Mouse (Mus musculus) megakaryocyte, embryonic 14.5 days (primary cell): ENCODE measurements around the gene Ppl. TPM values are rescaled to one million over a fixed set of nuclear protein-coding genes. Genes with fewer than 3 reads are reported as not detected.

Experiments
- H3K27me3 ChIP-seq: replicated peaks from 2 replicates; pipeline ENCODE3; 2012; ENCODE audit warnings: inconsistent platforms
- H3K36me3 ChIP-seq: replicated peaks from 2 replicates; pipeline ENCODE3; 2012; ENCODE audit warnings: low read length, inconsistent platforms, mixed read lengths
- H3K4me1 ChIP-seq: 2 replicates; pipeline ENCODE4 v1.6.1; 2012; ENCODE audit warnings: inconsistent platforms
- H3K4me3 ChIP-seq: replicated peaks from 2 replicates; pipeline ENCODE3; 2012; ENCODE audit warnings: moderate library complexity, mild to moderate bottlenecking, inconsistent platforms
- H3K9me3 ChIP-seq: 2 replicates; pipeline ENCODE4 v1.6.1; 2012; ENCODE audit warnings: inconsistent platforms
- FLI1 ChIP-seq: IDR thresholded peaks from 2 replicates; pipeline ENCODE4 v1.6.1; 2012; ENCODE audit warnings: low read length, inconsistent platforms, mixed read lengths
- GATA1 ChIP-seq: IDR thresholded peaks from 3 replicates; pipeline ENCODE4 v1.6.1; 2012; ENCODE audit warnings: mixed read lengths, low read length, inconsistent platforms, borderline replicate concordance
- polyA plus RNA-seq: library from polyadenylated mRNA; stranded (reverse); fragments of >175 nt; gene quantifications from 2 replicates; pipeline ENCODE4 v1.2.3, GENCODE M21; 2012; ENCODE audit warnings: low replicate concordance; ENCODE audit not compliant: insufficient read depth

Ppl gene
- polyA plus RNA-seq, 1 experiment: not detected

DNA sequence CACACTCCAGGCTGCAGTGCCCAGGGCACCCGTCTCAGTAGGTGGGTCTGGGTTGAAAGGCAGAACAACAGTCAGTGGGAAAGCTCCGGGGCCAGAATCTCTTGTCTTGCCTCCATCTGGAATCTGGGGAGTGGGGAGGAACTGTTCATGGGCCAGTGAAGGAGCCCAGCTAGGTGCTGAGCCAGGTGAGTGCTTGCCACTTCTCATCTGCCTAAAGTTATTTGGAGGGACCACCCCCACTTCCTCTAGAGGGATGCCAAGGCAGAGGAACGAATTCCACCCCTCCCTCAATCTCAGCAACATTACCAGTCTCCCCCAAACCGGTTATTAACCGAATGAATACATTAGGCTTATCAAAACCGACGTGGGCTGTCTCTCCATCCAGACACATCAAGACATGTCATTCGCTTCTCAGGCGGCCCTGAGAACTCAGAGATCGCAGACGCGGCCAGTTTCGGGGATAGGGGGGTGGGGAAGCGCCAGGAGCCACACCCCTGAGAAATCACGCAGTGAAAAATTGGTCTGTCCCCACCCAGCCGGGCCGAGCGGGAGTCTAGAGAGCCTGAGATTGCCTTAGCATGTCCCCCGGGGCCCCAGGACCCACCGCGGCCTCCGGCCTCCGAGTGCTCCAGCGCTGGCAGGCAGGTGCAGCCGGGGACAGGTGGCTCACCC lies 834 bp downstream of the Ppl start:
- Histone ChIP-seq H3K27me3 (peaks cover 96% of the 10 kb centered on the region), H3K9me3 (no peaks in the 10 kb centered on the region), H3K36me3 (no peaks in the 10 kb centered on the region), H3K4me1 (peaks cover 26% of the 10 kb centered on the region), H3K4me3 (no peak overlapping the region)
- no peak for TF ChIP-seq GATA1

DNA sequence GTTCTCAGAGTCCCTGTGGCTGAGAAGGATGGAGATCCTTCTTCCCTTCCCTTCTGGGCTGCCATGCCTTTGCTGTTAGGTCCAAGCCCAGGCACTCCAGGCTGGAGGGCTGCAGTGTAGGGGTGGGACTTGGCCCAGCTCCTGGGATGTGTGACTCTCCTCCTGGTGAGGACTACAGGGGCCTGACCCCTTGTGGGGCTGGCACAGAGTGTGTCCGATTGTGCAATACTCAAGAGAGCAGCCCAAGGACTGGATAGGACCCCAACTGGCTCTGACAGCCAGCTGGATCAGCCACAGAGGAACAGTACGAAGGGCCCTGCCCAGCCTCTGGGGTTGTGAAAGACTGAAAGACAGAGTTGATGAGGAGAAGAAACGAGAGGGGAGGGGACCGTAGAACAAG lies 1.5 kb downstream of the Ppl start:
- H3K9me3 ChIP-seq: no peaks in the 10 kb centered on the region
- H3K4me1 ChIP-seq: peaks cover 26% of the 10 kb centered on the region
- H3K4me3 ChIP-seq: no peak overlapping the region
- no peaks in the 10 kb centered on the region for H3K36me3 ChIP-seq
- TF ChIP-seq FLI1 (no peak), GATA1 (no peak)
- peaks cover 95% of the 10 kb centered on the region for H3K27me3 ChIP-seq

DNA sequence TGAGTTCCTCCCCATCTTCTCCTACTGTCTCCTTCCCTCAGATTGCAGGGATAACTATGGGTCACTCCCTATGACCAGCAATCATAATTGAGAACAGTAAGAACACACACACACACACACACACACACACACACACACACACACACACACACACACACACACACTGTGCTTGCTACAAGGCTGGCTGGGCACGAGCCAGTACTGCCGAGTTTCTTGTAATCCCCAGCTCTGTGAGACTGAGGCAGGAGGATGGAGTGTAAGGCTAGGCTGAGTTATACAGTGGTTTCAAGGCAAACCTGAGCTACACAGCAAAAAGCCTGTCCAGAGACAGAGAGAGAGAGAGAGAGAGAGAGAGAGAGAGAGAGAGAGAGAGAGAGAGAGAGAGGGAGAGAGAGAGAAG lies 2.0 kb downstream of the Ppl start:
- H3K36me3 ChIP-seq: no peaks in the 10 kb centered on the region
- H3K4me1 ChIP-seq: peaks cover 26% of the 10 kb centered on the region
- peaks cover 95% of the 10 kb centered on the region for H3K27me3 ChIP-seq
- H3K4me3 ChIP-seq: no peak overlapping the region
- H3K9me3 ChIP-seq: no peaks in the 10 kb centered on the region
- TF ChIP-seq FLI1: no peak
- TF ChIP-seq GATA1: no peak

DNA sequence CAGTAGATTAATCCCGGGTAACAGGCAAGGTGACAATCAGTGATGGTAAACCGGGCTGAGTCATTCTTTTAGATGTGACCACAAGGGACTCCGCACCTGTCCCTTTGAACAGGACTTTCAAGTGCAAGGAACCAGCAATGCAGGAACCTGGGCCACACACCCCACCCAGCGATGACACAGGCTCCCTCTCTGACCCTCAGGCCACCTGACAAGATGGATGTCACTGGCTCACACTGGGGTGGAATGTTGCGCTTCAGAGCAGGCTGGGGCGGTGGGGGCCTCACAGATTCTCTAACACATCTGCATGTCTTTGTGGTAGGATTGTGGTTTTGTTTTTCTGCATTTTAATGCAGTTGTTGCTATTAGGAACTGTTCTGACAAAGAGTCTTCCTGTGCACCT lies 8.7 kb downstream of the Ppl start:
- 0 out of 2 replicates have a peak, but pooled peaks cover 3% of the 10 kb centered on the region for H3K9me3 ChIP-seq
- H3K4me1 ChIP-seq: no peaks in the 10 kb centered on the region
- no peaks in the 10 kb centered on the region for H3K36me3 ChIP-seq
- peaks cover 91% of the 10 kb centered on the region for H3K27me3 ChIP-seq
- no peak overlapping the region for H3K4me3 ChIP-seq
- no peak for TF ChIP-seq GATA1
- TF ChIP-seq FLI1: no peak

DNA sequence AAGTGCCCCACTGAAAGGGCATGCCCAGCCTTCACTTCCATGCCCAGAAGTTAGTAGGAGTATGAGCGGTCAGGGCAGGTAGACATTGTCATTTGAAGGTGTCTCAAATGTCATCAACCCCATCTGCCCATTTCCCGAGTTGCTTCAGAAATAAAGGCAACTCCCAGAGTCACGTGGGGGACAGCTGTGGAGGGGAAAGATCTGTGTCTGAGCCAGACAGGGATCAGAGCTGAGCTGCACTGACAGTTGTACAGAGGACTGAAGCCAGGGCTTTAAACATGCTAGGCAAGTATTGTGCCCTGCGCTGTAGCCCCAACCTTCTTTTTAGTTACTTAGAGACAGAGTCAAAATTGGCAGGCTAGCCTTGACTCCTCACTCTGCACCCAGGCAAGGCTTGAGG lies 12.4 kb downstream of the Ppl start:
- Histone ChIP-seq H3K36me3 (no peaks in the 10 kb centered on the region), H3K9me3 (0 out of 2 replicates have a peak, but pooled peaks cover 3% of the 10 kb centered on the region), H3K27me3 (peaks cover 73% of the 10 kb centered on the region), H3K4me1 (peaks cover 5% of the 10 kb centered on the region), H3K4me3 (no peak overlapping the region)
- TF ChIP-seq FLI1 (no peak), GATA1 (no peak)

DNA sequence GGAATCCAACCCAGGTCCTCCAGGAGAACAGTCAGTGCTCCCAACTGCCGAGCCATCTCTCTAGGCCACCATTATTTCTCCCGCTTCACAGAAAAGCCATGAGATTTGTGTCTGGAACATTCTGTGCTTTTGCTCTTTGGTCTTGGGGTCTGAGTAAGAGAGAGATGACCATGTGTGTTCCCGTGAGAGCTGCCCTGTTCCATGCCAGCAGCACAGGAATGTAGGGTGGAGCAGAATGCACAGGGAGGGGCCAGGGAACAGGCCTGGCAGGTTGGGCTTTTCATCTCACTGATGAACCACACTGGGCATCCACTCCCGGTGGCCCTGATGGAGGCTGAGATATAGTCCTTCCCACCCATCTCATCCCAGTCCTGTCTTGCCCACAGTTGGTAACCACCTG lies 12.8 kb downstream of the Ppl start:
- Histone ChIP-seq H3K9me3 (0 out of 2 replicates have a peak, but pooled peaks cover 3% of the 10 kb centered on the region), H3K27me3 (peaks cover 70% of the 10 kb centered on the region), H3K36me3 (no peaks in the 10 kb centered on the region), H3K4me3 (no peak overlapping the region), H3K4me1 (peaks cover 5% of the 10 kb centered on the region)
- TF ChIP-seq GATA1 (no peak), FLI1 (no peak)

DNA sequence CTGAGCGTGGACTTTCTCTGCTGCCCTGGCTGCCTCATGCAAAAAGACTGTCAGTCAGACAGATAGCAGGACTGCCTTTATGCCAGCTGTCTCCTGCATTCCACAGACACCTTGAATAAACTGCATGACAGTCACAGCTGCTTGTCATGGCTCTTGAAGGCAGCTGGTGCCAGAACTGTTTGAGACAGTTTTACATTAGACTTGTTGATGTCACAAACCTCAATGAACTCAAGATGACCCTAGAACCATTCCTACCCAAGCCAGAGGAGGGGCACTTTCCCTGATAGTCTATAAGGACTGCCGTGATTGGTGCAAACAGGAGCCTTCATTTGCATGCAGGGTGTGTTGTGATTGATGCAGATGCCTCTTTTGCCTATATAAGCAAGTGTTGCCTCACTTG lies 18.6 kb downstream of the Ppl start:
- H3K4me1 ChIP-seq: peaks cover 5% of the 10 kb centered on the region
- H3K4me3 ChIP-seq: no peak overlapping the region
- TF ChIP-seq FLI1 (no peak), GATA1 (no peak)
- H3K36me3 ChIP-seq: no peaks in the 10 kb centered on the region
- H3K27me3 ChIP-seq: peaks cover 55% of the 10 kb centered on the region
- peaks cover 4% of the 10 kb centered on the region for H3K9me3 ChIP-seq

DNA sequence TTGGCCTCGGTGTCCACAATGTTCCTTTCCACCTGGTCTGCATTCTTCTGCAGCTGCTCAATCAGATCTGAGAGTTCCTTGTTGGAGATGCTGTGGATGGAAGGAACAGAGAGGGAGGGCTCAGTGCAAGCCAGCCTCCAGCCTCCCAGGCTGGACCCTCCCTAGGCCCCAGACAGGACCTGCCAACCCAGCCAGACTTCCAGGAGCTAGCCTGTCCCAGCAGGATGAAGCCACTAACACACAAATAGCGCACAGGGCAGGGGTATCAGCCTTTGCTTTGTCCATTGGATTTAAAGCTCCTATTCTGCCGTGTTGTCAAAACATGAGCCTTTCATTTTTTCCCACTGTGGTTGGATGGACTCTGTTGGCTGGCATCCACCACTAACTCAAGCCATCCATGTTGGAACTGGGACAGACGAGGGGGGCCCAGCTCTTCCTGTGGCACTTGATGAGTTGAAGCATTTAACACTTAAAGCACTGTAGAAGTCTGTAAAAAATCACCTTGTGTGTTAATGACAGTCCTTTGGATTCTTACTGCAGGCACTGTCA lies 19.1 kb downstream of the Ppl start:
- H3K27me3 ChIP-seq: peaks cover 52% of the 10 kb centered on the region
- no peaks in the 10 kb centered on the region for H3K36me3 ChIP-seq
- no peak for TF ChIP-seq FLI1
- TF ChIP-seq GATA1: no peak

DNA sequence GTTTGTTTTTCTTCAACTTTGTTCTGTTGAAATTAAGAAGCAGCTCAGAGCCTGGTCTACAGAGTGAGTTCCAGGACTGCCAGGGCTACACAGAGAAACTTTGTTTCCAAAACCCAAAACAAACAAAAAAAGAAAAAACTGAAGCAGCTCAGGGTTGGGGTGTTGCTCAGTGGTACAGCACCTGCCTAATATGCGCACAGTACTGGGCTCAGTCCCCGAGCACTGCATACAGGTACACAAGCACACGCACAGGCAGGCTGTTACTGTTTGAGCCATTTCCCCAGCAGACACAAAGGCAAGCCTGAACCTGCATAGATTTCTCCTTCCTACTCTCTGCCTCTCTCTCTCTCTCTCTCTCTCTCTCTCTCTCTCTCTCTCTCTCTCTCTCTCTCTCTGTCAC lies 21.2 kb downstream of the Ppl start:
- TF ChIP-seq GATA1: no peak
- no peak for TF ChIP-seq FLI1
- Histone ChIP-seq H3K27me3 (peaks cover 70% of the 10 kb centered on the region), H3K4me1 (peaks cover 5% of the 10 kb centered on the region), H3K36me3 (no peaks in the 10 kb centered on the region), H3K4me3 (no peak overlapping the region), H3K9me3 (peaks cover 16% of the 10 kb centered on the region)

More for the DNA sequence above, 19.1 kb downstream of the Ppl start:
- H3K4me1 ChIP-seq: peaks cover 5% of the 10 kb centered on the region
- no peak overlapping the region for H3K4me3 ChIP-seq
- peaks cover 9% of the 10 kb centered on the region for H3K9me3 ChIP-seq

DNA sequence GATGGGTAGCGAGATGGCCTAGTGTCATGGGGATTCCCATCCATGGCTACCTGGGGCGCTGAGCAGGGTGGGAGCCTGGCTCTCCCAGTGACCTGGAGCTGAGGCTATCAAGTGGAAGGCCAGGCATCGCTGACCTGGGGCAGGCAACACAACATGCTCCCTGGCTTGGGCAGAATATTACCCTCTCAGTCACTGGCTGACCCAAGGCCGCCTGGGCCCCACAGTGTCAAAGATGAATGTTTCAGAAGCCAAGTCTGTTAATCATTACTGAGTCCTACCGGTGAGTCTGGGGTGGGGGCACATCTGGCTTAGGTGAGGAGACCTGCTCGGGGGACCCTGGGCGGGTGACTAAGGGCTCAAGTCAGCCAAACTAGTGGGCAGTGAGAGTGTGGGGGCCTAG lies 22.3 kb downstream of the Ppl start:
- no peaks in the 10 kb centered on the region for H3K4me1 ChIP-seq
- H3K9me3 ChIP-seq: peaks cover 16% of the 10 kb centered on the region
- no peak overlapping the region for H3K4me3 ChIP-seq
- H3K36me3 ChIP-seq: no peaks in the 10 kb centered on the region
- TF ChIP-seq GATA1: no peak
- TF ChIP-seq FLI1: no peak
- H3K27me3 ChIP-seq: peaks cover 71% of the 10 kb centered on the region
